Mouse (Mus musculus) naive thymus-derived CD4-positive, alpha-beta T cell, adult 2 months (primary cell): ENCODE measurements around the gene Atp6v1b1.
A peak's percentile ranks its signal among the peaks of the same experiment; 100 is the strongest.

ENCODE experiments used
- DNase-seq: peaks from one replicate; pipeline ENCODE4 v3.0.0-alpha.2; 2011; ENCODE audit warnings: low read depth

The Atp6v1b1 gene

GRCm38 (mm10) chr6:83742761-83743160 lies at the start of gene Atp6v1b1:
Gene Atp6v1b1, plus strand, starts transcription at chr6:83742990.
- no peak for DNase-seq

GRCm38 (mm10) chr6:83693835-83694234 lies 49.0 kb upstream of the Atp6v1b1 start:
- DNase-seq: peak; percentile 79

GRCm38 (mm10) chr6:83695731-83696130 lies 47.1 kb upstream of the Atp6v1b1 start:
- no peak for DNase-seq

- no peak for DNase-seq
Measured at GRCm38 (mm10) chr6:83696684-83697083, 46.1 kb upstream of the Atp6v1b1 start.

- no peak for DNase-seq
Measured at GRCm38 (mm10) chr6:83697932-83698331, 44.9 kb upstream of the Atp6v1b1 start.

- DNase-seq: no peak
Measured at GRCm38 (mm10) chr6:83699971-83700370, 42.8 kb upstream of the Atp6v1b1 start.

GRCm38 (mm10) chr6:83701001-83701400 lies 41.8 kb upstream of the Atp6v1b1 start:
- DNase-seq: no peak

GRCm38 (mm10) chr6:83702146-83702999 lies 40.4 kb upstream of the Atp6v1b1 start:
- no peak for DNase-seq

- no peak for DNase-seq
Measured at GRCm38 (mm10) chr6:83703000-83703721, 39.6 kb upstream of the Atp6v1b1 start.

- DNase-seq: no peak
Measured at GRCm38 (mm10) chr6:83703722-83704078, 39.1 kb upstream of the Atp6v1b1 start.

GRCm38 (mm10) chr6:83704294-83704693 lies 38.5 kb upstream of the Atp6v1b1 start:
- DNase-seq: no peak

- DNase-seq: no peak
Measured at GRCm38 (mm10) chr6:83704701-83705100, 38.1 kb upstream of the Atp6v1b1 start.

GRCm38 (mm10) chr6:83707738-83708510 lies 34.9 kb upstream of the Atp6v1b1 start:
- DNase-seq: no peak

- no peak for DNase-seq
Measured at GRCm38 (mm10) chr6:83710361-83711066, 32.3 kb upstream of the Atp6v1b1 start.

GRCm38 (mm10) chr6:83711067-83711675 lies 31.6 kb upstream of the Atp6v1b1 start, which contains the start of gene Vax2:
Gene Vax2, plus strand, starts transcription at chr6:83711264.
- DNase-seq: peak; percentile 46

GRCm38 (mm10) chr6:83711725-83712475 lies 30.9 kb upstream of the Atp6v1b1 start:
- no peak for DNase-seq

- no peak for DNase-seq
Measured at GRCm38 (mm10) chr6:83713271-83714136, 29.3 kb upstream of the Atp6v1b1 start.

- no peak for DNase-seq
Measured at GRCm38 (mm10) chr6:83714221-83715123, 28.3 kb upstream of the Atp6v1b1 start.
